10 mouse cellular contexts compared by ENCODE assay signal in genomic region chr2:31950966-31951365, GRCm38 (mm10). TPM values are rescaled to one million over a fixed set of nuclear protein-coding genes. Genes with fewer than 3 reads are reported as not detected.
DNase-seq lines count a peak whose midpoint lies in the region; ATAC-seq and TF ChIP-seq lines count a peak whose summit lies in the region.
"Had no signal": no experiment of that assay in that cellular context is flagged by ENCODE, and none has a peak within 500 bp of the region (broad histone marks: within the 10 kb centered on the region; RNA-seq: fewer than 3 reads in every experiment).

No protein-coding gene starts in this region.

- no peaks in the 10 kb centered on the region for H3K9me3 ChIP-seq in lung, embryonic 14.5 days (ENCODE audit: low read depth, low read length)
- no peaks in the 10 kb centered on the region for H3K9me3 ChIP-seq in intestine, embryonic 14.5 days (ENCODE audit: control insufficient read depth, low read length)
- H3K9me3 ChIP-seq in neural tube, embryonic 15.5 days (replicated peaks), result no peaks in the 10 kb centered on the region

- no peak overlapping the region for H3K27ac ChIP-seq in lung, embryonic 14.5 days (ENCODE audit: low read depth)
- no peak overlapping the region for H3K27ac ChIP-seq in intestine, embryonic 14.5 days (ENCODE audit: low read depth)
- H3K27ac ChIP-seq in neural tube, embryonic 15.5 days (replicated peaks), result no peak overlapping the region; the same call in 1 of the 2 replicates

- peak; percentile 40 to 66 for DNase-seq in adrenal gland, adult (ENCODE audit: inconsistent age in 2 of 2, low spot score in 1 of 2)
- no peak for DNase-seq in adrenal gland, postnatal 25 days
- peak; percentile 21 for DNase-seq in lung, embryonic 14.5 days
- no peak for DNase-seq in lung, postnatal 36 days
- no peak for DNase-seq in intestine, embryonic 14.5 days (ENCODE audit: low spot score)
- DNase-seq: adrenal gland, postnatal 14 days; lung, adult 18-20 months had no signal

- WGBS in lung, embryonic 14.5 days, result 17% methylated on average over 9 of the region's 9 CpGs
- WGBS in intestine, embryonic 14.5 days, result 14% methylated on average over 9 of the region's 9 CpGs
- 27% methylated on average over 9 of the region's 9 CpGs for WGBS in neural tube, embryonic 15.5 days

- peaks cover 3% of the 10 kb centered on the region; the same call in 1 of the 2 replicates for H3K4me1 ChIP-seq in lung, embryonic 14.5 days (ENCODE audit: insufficient read depth)
- peaks cover 4% of the 10 kb centered on the region for H3K4me1 ChIP-seq in intestine, embryonic 14.5 days (replicated peaks; ENCODE audit: control insufficient read depth, insufficient read depth, low read length)
- H3K4me1 ChIP-seq in neural tube, embryonic 15.5 days, result peaks cover 25% of the 10 kb centered on the region

- ATAC-seq in lung, embryonic 14.5 days (ENCODE audit: insufficient read depth), result no peak
- no peak for ATAC-seq in intestine, embryonic 14.5 days (replicated peaks; ENCODE audit: low FRiP score, low TSS enrichment, low read depth)
- ATAC-seq in neural tube, embryonic 15.5 days (ENCODE audit: low FRiP score), result no peak
- ATAC-seq in megakaryocyte progenitor cell, adult 5-6 weeks (replicated peaks; ENCODE audit: poor library complexity), result no peak
- ATAC-seq in megakaryocyte-erythroid progenitor cell, adult 5-6 weeks (replicated peaks; ENCODE audit: low FRiP score, low TSS enrichment, poor library complexity, severe bottlenecking), result no peak

- TF ChIP-seq CTCF in lung, embryonic 14.5 days (IDR thresholded peaks at IDR 0.05; ENCODE audit: low read depth), result no peak

- H3K4me3 ChIP-seq in lung, embryonic 14.5 days (ENCODE audit: low read depth, low read length), result peak overlapping the region; percentile 61
- peak overlapping the region; percentile 73 for H3K4me3 ChIP-seq in intestine, embryonic 14.5 days (ENCODE audit: low read depth, low read length)
- H3K4me3 ChIP-seq in neural tube, embryonic 15.5 days (replicated peaks), result peak overlapping the region; percentile 63

- H3K4me2 ChIP-seq in lung, embryonic 14.5 days, result peak overlapping the region; percentile 88
- peak overlapping the region; percentile 99 for H3K4me2 ChIP-seq in intestine, embryonic 14.5 days (ENCODE audit: low read length)
- H3K4me2 ChIP-seq in neural tube, embryonic 15.5 days, result peak overlapping the region; percentile 98

- no peaks in the 10 kb centered on the region for H3K27me3 ChIP-seq in lung, embryonic 14.5 days (ENCODE audit: insufficient read depth, low read length)
- no peaks in the 10 kb centered on the region for H3K27me3 ChIP-seq in intestine, embryonic 14.5 days (replicated peaks; ENCODE audit: control insufficient read depth, insufficient read depth, low read length)
- H3K27me3 ChIP-seq in neural tube, embryonic 15.5 days (replicated peaks), result peaks cover 12% of the 10 kb centered on the region

- no peaks in the 10 kb centered on the region for H3K36me3 ChIP-seq in lung, embryonic 14.5 days (ENCODE audit: insufficient read depth)
- H3K36me3 ChIP-seq in intestine, embryonic 14.5 days (ENCODE audit: control insufficient read depth, insufficient read depth, low read length), result no peaks in the 10 kb centered on the region
- H3K36me3 ChIP-seq in neural tube, embryonic 15.5 days, result no peaks in the 10 kb centered on the region

- H3K9ac ChIP-seq in lung, embryonic 14.5 days, result peak overlapping the region; percentile 58
- peak overlapping the region; percentile 67 for H3K9ac ChIP-seq in intestine, embryonic 14.5 days (ENCODE audit: low read length)
- H3K9ac ChIP-seq in neural tube, embryonic 15.5 days (replicated peaks), result peak overlapping the region; percentile 63

RNA-seq across cellular contexts. Expression of gene Aif1l, which starts 1.0 kb away (rescaled TPM):
- 7.1 and 11.0 TPM in 2 replicates for total RNA-seq in adrenal gland, postnatal 25 days (2021)
- 39.8 and 42.3 TPM in 2 replicates for polyA plus RNA-seq in lung, embryonic 14.5 days (2014; fragmentation: Nextera tagmentation; extraction: Ambion mirVana)
- polyA plus RNA-seq in intestine, embryonic 14.5 days (2014; fragmentation: Nextera tagmentation; extraction: Ambion mirVana), result 20.2 and 25.2 TPM in 2 replicates
- 16.9 and 19.5 TPM in 2 replicates for polyA plus RNA-seq in neural tube, embryonic 15.5 days (2015; fragmentation: Nextera tagmentation; extraction: Ambion mirVana)
- 0.24 and 0.25 TPM in 2 replicates for total RNA-seq in megakaryocyte progenitor cell, adult 5-6 weeks (2015)
- 0.47 TPM in 1 of 2 replicates, not detected in the other for total RNA-seq in megakaryocyte progenitor cell, adult 5-6 weeks (2017)
- 5.2 TPM in 1 of 2 replicates, not detected in the other for total RNA-seq in megakaryocyte-erythroid progenitor cell, adult 5-6 weeks (2014; fragmentation: Nextera tagmentation)
- not detected in 2 replicates for total RNA-seq in megakaryocyte-erythroid progenitor cell, adult 5-6 weeks (2017)

RNA-seq across cellular contexts. Expression of gene Nup214, which starts 23.3 kb away (rescaled TPM):
- total RNA-seq in adrenal gland, postnatal 25 days (2021), result 73.5 and 77.2 TPM in 2 replicates
- 82.4 and 84.6 TPM in 2 replicates for polyA plus RNA-seq in lung, embryonic 14.5 days (2014; fragmentation: Nextera tagmentation; extraction: Ambion mirVana)
- polyA plus RNA-seq in intestine, embryonic 14.5 days (2014; fragmentation: Nextera tagmentation; extraction: Ambion mirVana), result 70.9 and 75.7 TPM in 2 replicates
- polyA plus RNA-seq in neural tube, embryonic 15.5 days (2015; fragmentation: Nextera tagmentation; extraction: Ambion mirVana), result 62.0 and 66.0 TPM in 2 replicates
- total RNA-seq in megakaryocyte progenitor cell, adult 5-6 weeks (2015), result 88.1 and 106 TPM in 2 replicates
- 30.7 and 59.6 TPM in 2 replicates for total RNA-seq in megakaryocyte progenitor cell, adult 5-6 weeks (2017)
- total RNA-seq in megakaryocyte-erythroid progenitor cell, adult 5-6 weeks (2014; fragmentation: Nextera tagmentation), result 125 and 161 TPM in 2 replicates
- 43.3 and 73.2 TPM in 2 replicates for total RNA-seq in megakaryocyte-erythroid progenitor cell, adult 5-6 weeks (2017)

Comparison
In these comparisons a context has a peak if more than half of its experiments do, and no peak if none do; other contexts are left out.
1. DNase-seq: peak in adrenal gland, adult (2 of 2) and lung, embryonic 14.5 days (single experiment); none in adrenal gland, postnatal 25 days (single experiment), lung, postnatal 36 days (single experiment) and intestine, embryonic 14.5 days (single experiment).
2. Peak in every context shown above with its lines, with median percentiles within 50 percentile points of each other: H3K4me2 ChIP-seq, H3K4me3 ChIP-seq and H3K9ac ChIP-seq.